ENCODE assay signal across 8 mouse cellular contexts in genomic region chr15:81062175-81062588, GRCm38 (mm10).
DNase-seq lines count a peak whose midpoint lies in the region; ATAC-seq and TF ChIP-seq lines count a peak whose summit lies in the region.
"Had no signal": no experiment of that assay in that cellular context is flagged by ENCODE, and none has a peak within 500 bp of the region (broad histone marks: within the 10 kb centered on the region; RNA-seq: fewer than 3 reads in every experiment).

No protein-coding gene starts in this region.

- H3K27ac ChIP-seq in stomach, postnatal 0 days (replicated peaks) = peak overlapping the region; percentile 56; the same call in 1 of the 2 replicates
- H3K27ac ChIP-seq in left cerebral cortex, adult 2 months = no peak overlapping the region; the same call in 1 of the 2 replicates

- peak; percentile 55 for ATAC-seq in stomach, postnatal 0 days (ENCODE audit: low FRiP score, low TSS enrichment)

- WGBS in stomach, postnatal 0 days = 16% methylated on average over 8 of the region's 8 CpGs

- H3K4me1 ChIP-seq in stomach, postnatal 0 days (replicated peaks; ENCODE audit: control insufficient read depth, insufficient read depth) = 0 out of 2 replicates have a peak, but pooled peaks cover 5% of the 10 kb centered on the region

- intact Hi-C loops in left cerebral cortex, adult 2 months (cut with DNase I) = no loop called here

- no peak for TF ChIP-seq CTCF in stomach, postnatal 0 days (IDR thresholded peaks at IDR 0.05; ENCODE audit: low read depth)
- no peak for TF ChIP-seq CTCF in left cerebral cortex, adult 2 months (IDR thresholded peaks at IDR 0.05)

- no peaks in the 10 kb centered on the region for H3K9me3 ChIP-seq in stomach, postnatal 0 days (ENCODE audit: control insufficient read depth, low read length)

- peak overlapping the region; percentile 43 for H3K9ac ChIP-seq in stomach, postnatal 0 days (ENCODE audit: low read length)

- H3K36me3 ChIP-seq in stomach, postnatal 0 days (ENCODE audit: control insufficient read depth, insufficient read depth, low read length) = no peaks in the 10 kb centered on the region

- H3K4me3 ChIP-seq in stomach, postnatal 0 days (ENCODE audit: low read depth, low read length) = no peak overlapping the region
- no peak overlapping the region for H3K4me3 ChIP-seq in left cerebral cortex, adult 2 months
- H3K4me3 ChIP-seq: megakaryocyte, embryonic 14.5 days had no signal

- peak; percentile 40 for DNase-seq in lung, postnatal 10 days
- no peak for DNase-seq in lung, postnatal 25 days (ENCODE audit: low spot score)
- peak; percentile 79 for DNase-seq in forelimb bud, embryonic 11.5 days (ENCODE audit: low read depth, low spot score)
- DNase-seq in kidney, postnatal 25 days = peak; percentile 77 to 79
- DNase-seq in stomach, postnatal 0 days (ENCODE audit: low spot score) = no peak
- DNase-seq in layer of hippocampus, adult 18-20 months (ENCODE audit: low spot score in 2 of 2) = no peak
- DNase-seq in left cerebral cortex, adult 2 months (ENCODE audit: extremely low spot score in 1 of 2, low spot score in 2 of 2) = no peak

- no peaks in the 10 kb centered on the region for H3K27me3 ChIP-seq in stomach, postnatal 0 days (ENCODE audit: control insufficient read depth, insufficient read depth, low read length)
- H3K27me3 ChIP-seq: megakaryocyte, embryonic 14.5 days had no signal

- TF ChIP-seq EP300 in stomach, postnatal 0 days (optimal IDR thresholded peaks at IDR 0.05) = no peak

- peak overlapping the region; percentile 14; the same call in 1 of the 2 replicates for H3K4me2 ChIP-seq in stomach, postnatal 0 days (replicated peaks; ENCODE audit: low read depth)

Comparison
In these comparisons a context has a peak if more than half of its experiments do, and no peak if none do; other contexts are left out.
1. DNase-seq: peak in lung, postnatal 10 days (single experiment), forelimb bud, embryonic 11.5 days (single experiment) and kidney, postnatal 25 days (2 of 2); none in lung, postnatal 25 days (single experiment), stomach, postnatal 0 days (single experiment), layer of hippocampus, adult 18-20 months (0 of 2) and left cerebral cortex, adult 2 months (0 of 2).